Mouse (Mus musculus) right cerebral cortex, postnatal 14 days (tissue): ENCODE data around the gene Smim20.

Experiments used
- DNase-seq: peaks from one replicate; pipeline ENCODE4 v3.0.0; 2022

The Smim20 gene

DNA sequence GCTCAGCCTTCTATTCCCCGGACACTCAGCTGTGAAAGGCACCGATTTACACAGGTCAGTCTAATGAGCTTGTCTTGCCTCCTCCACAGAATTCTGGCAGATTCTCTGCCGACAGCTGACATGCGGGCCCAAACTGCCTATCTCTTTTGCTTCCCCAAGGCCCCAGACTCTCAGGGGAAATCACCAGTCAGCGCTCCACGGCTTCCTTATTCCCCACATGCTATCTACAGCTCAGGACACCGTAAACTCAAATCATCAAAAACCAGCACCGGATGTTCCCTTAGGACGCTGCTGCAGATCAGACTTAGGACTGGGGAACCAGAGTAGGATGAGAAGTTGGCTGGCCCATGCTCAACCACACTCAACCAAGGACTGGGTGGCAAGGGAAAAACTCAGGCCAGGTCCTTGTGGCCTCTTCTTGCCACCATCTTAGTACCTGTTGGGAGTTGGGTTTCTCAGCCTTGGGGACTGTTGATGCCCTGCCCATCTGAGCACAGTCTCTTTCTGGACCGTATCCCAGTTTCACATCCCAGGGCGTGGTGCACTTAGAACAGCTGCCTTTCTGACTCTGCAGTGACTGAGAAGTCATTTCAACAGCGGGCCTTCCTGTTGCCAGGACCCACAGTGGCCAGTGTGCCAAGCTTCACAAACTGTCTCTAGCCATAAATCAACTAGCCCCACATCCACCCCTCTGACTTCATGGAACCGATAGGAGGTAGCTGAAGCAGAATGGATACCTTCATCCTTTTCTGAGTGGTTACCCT, 47.7 kb downstream of the Smim20 start:
- no peak for DNase-seq

DNA sequence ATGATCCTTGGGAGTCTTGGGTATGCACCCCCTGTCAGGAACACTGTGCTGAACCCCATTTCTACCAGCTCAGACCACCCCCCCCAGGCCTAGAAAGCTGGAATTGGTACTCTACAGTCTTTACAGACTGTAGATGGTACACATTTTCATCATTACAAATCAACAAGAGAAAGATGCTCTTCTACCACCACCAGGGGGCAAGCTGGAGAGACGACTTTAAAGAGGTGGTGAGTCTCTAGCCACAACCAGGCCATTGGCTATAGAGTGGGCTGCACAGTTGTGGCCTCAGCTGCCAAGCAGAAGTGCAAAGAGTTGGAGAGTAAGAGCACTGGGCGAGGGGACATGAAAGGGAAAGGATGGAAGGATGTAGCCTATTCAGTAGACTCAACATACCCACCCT, 48.9 kb downstream of the Smim20 start:
- no peak for DNase-seq

DNA sequence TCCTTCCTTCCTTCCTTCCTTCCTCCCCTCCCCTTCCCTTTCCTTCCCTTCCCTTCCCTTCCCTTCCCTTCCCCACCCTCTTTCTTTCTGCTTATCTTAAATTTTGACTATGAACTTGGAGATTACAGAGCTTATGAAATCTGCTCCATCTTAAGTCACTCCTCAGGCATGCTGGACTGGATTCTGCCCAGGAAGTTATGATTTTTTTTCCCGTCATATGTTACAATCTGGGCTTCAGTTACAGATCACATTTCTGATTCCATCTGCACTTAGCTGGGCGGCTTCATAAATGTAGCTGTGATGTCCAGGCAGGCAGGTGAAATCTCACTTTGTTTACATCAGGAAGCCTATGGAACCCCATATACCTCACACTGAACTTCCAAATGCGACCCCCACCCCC, 50.5 kb downstream of the Smim20 start:
- DNase-seq, result no peak

DNA sequence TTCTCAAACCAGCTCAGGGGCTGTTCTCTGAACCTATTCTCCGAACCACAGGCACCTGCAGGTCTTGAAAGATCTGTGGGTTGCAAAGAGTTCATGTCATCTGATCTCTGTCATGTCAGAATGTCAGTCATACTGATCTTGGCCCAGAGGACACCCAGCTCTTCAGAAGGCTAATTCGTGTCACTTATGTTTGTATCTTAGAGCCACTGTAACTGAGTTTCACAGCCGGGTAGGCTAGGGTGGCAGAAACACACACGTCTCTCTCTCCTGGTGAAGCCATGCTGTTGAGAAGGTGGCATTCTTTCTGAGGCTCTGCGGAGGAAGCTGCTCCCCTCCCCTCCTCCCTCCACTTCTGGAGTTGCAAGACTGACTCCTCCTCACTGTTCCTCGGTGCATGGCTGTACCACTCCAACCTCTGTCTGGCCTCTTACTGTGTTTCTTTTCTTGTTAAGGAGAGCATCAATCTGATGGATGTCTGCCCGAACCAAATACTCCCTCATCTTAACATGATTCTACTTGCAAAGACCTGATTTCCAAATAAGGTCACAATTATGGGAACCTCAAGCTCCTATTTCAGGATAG, 51.1 kb downstream of the Smim20 start:
- no peak for DNase-seq

DNA sequence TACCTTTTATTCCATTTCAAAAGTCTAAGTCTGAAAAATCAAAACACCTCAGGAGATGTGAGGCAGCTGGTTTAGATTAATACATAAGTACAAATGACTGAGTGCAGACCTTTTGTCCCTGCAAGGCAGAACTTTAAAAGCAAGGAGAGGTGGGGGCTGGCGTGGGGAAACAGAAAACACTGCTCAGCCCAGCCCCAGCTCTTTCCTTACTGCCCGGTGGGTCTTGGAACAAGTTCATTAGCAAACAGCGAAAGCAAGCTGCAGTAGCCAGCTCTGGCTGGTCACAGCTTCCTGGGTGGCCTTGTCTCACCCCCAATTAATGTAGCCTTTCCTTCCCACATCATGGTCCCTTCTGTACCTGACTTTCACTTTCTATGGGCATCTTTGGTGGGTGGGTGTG, 53.4 kb downstream of the Smim20 start:
- no peak for DNase-seq

DNA sequence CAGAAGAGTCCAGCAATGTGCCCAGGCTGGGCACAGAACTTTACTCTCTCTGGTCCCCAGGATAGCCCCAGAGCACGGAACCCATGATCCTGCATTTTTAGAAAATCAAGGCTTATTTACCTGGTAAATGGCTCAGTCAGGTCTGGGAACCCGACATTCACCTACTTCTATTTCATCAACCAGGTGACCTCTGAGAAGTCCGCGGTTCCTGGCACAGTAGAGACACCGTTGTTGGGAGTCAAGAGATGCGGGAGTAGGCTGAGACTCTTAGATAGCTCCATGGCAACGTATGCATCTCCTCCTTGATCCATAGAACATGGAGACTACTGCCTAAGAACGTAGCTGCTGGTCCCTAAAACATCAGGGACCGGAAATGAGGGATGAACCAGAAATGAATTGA, 55.0 kb downstream of the Smim20 start:
- DNase-seq, result no peak

DNA sequence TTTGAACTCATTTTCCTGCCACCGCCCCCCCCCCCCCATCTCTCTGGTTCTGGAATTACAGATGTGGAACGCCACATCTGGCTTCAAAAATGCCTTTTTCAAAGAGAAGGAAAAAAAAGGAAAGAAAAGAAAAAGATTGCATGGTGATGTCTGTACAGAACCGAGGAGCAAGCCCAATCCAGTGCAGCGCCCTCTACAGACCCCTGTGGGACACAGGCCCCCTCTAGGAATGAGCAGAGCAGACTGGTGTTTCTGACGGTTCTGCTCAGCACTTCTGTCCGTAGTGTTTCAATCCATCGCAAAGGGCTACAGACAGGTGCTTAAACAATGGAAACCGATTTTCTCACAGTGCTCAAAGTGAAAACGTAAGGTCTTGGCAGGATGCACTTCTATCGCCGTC, 55.6 kb downstream of the Smim20 start:
- peak; percentile 24 for DNase-seq

DNA sequence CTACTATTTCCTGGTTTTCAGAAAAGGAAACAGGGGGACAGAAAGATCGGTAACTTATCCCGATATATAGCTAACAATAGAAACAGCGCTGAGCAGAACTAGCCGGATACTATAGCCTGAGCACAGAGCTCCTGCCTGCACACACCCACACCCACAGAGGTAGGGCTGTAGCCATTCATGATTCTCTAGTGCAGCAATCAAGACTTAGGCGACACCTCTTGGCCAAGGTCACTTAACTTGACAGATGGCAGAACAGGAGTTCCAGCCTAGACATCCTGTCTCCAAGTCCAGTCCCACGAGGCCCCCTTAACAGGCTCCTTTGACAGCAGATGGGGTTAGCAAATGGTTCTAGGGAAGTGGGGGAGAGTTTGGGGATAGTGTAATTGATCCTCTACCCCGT, 56.2 kb downstream of the Smim20 start:
- DNase-seq, result no peak

DNA sequence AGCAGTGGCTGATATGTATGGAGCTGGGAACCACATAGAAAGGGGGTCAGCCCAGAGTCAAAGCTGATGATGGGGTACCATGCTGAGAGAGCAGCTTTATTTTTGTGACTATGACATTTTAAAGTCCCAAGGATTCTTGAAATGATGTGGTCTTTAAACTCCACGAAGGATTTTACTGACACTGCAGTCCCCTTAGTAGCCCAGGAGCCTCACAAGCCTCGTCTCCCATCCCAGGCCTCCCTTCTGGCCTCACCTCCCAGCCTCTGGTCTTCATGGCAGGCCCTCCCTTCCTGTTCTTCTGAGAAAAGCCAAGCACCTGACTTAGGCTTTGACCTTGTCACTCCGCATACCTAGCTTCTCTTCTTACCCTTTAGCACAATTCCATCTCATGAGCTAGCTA, 57.4 kb downstream of the Smim20 start:
- no peak for DNase-seq

DNA sequence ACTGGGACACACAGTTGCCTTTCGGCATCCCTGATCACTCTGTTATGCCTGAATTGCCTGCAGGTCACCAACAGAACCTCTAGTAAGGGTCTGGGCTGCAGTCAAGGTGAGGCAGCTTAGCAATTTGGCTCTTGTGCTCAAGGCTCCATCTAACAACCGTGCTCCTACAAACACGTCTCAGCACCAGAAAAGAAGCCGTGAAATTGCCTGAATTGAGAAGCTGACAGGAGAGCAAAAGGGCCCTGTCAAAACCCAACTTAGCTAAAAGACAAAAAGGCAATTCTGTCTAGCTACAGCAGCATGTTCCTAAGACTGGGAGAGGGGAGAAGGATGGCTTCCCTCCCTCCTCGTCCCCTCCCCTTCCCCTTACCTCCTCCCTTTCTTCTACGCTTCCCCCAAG, 57.9 kb downstream of the Smim20 start:
- no peak for DNase-seq

DNA sequence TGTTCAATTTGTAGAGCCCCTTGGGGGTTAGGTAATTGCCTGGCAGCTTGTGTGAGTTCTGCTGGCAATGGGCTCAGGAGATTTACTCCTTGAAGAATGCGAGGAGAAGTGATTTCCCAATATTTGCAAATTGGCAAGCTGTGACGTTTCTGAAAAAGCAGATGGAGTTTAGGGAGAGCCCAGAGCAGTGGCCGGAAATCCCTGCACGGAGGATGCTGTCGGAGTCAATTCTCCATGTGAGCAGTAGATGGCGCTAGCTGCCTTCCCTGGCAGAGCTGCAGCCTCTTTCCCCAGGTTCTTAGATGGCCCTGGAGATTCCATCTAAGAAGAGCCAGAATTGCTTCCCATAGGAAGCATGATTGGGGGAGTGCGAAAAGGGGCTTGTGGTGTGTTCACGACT, 59.1 kb downstream of the Smim20 start:
- DNase-seq, result peak; percentile 72

DNA sequence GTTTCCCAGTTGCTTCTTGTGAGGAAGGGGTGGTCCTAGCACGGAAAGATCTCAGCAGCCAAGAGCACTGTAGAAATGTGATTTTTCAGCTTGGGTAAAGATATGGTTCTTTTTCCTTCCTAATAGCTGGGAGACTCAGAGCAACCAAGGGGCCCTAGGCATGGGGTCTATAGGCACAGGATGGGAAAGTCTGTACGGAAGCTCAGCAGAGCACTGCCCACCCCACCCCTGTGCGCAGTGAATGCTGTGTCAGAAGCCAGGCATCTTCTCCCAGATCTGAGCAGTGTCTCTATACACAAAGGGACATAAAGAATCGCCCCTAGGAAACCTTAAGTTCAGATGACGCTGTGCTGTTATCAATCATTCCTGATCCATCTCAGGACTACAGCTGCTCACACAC, 59.6 kb downstream of the Smim20 start:
- DNase-seq, result no peak
